Mouse (Mus musculus): ENCODE data around the gene Cenpf.

GRCm38 (mm10) chr1:189706040-189706645 is 18.3 kb upstream of the Cenpf start:
- no peak for TF ChIP-seq MXI1 (IDR thresholded peaks at IDR 0.05; ENCODE audit: low read depth, low read length)
- TF ChIP-seq CHD2 (IDR thresholded peaks at IDR 0.05; ENCODE audit: low read length): no peak
- TF ChIP-seq NELFE (IDR thresholded peaks at IDR 0.05; ENCODE audit: low read depth, low read length): no peak
- TF ChIP-seq POLR2A (IDR thresholded peaks at IDR 0.05; ENCODE audit: low read depth, low read length): no peak
- no peak for TF ChIP-seq HCFC1 (IDR thresholded peaks at IDR 0.05; ENCODE audit: low read depth, low read length)
- TF ChIP-seq RAD21 (IDR thresholded peaks at IDR 0.05; ENCODE audit: low read depth, low read length): no peak
- no peak for TF ChIP-seq USF2 (conservative IDR thresholded peaks at IDR 0.05; ENCODE audit: low read depth, low read length)

All from CH12.LX (cell line).